Mouse (Mus musculus): ENCODE measurements at regions not wholly inside any gene's neighbourhood (a gene's known extent, or its start where the extent isn't known, plus 50 kb on each side); places are given as distances from the start of the nearest gene placed in this dataset.

GRCm38 (mm10) chr12:71568880-71569390, 259.3 kb downstream of the Dact1 start:
- TF ChIP-seq CTCF (IDR thresholded peaks at IDR 0.05) (no peak), EP300 (IDR thresholded peaks at IDR 0.05) (no peak)

Data from lung, postnatal 0 days (tissue).